Mouse (Mus musculus) liver, adult 2 months (tissue): ENCODE results near the gene Olfr315.

ENCODE experiments used
- CTCF ChIP-seq: fragments of 200-500 bp; IDR thresholded peaks from 2 replicates; pipeline ENCODE4 v1.5.1; 2011; ENCODE audit warnings: low read depth, low read length, control low read depth
- POLR2A ChIP-seq: fragments of 200-500 bp; IDR thresholded peaks from 2 replicates; pipeline ENCODE4 v1.6.1; 2011; ENCODE audit warnings: low read length, control low read depth; ENCODE audit not compliant: insufficient read depth; ENCODE audit errors: extremely low read depth

DNA sequence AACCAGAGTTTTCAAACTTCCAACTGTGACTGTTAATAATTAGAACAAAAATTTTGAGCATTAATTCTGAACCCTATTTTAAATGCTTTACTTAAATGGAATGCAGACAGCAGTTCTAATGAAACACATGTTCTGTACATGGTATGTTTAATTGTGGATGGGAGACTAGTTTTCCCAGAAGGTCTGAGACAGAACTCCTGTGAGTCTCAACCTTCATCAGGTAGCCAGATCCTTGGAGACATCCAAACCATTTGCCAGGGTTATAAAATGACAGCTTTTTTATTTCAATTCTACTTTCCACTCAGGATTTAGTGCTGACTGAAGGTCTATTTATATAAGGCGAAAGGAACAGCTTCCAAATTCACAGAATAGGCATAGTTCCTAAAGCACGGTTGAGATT lies 20.6 kb upstream of the Olfr315 start, which contains the start of gene Olfr316:
- no peak for TF ChIP-seq POLR2A
- TF ChIP-seq CTCF, result no peak
